Mouse (Mus musculus): ENCODE measurements at regions not wholly inside any gene's neighbourhood (a gene's known extent, or its start where the extent isn't known, plus 50 kb on each side); places are given as distances from the start of the nearest gene placed in this dataset.

GRCm38 (mm10) chr11:24347225-24347624 is 269.4 kb downstream of the Bcl11a start:
- ATAC-seq (ENCODE audit: low FRiP score, low TSS enrichment): no peak
- H3K27ac ChIP-seq (ENCODE audit: low read length): no peak overlapping the region
- 0 out of 2 replicates have a peak, but pooled peaks cover 3% of the 10 kb centered on the region for H3K4me1 ChIP-seq (ENCODE audit: insufficient read depth, low read length)
- no peaks in the 10 kb centered on the region for H3K9me3 ChIP-seq (ENCODE audit: low read length)
- WGBS: 32% methylated on average over 12 of the region's 12 CpGs
- H3K36me3 ChIP-seq (ENCODE audit: insufficient read depth, low read length): no peaks in the 10 kb centered on the region
- H3K4me2 ChIP-seq (replicated peaks; ENCODE audit: low read depth, low read length): no peak overlapping the region
- H3K4me3 ChIP-seq (ENCODE audit: low read length): no peak overlapping the region
- H3K9ac ChIP-seq (replicated peaks; ENCODE audit: low read length): no peak overlapping the region
- no peaks in the 10 kb centered on the region for H3K27me3 ChIP-seq (ENCODE audit: insufficient read depth, low read length)

GRCm38 (mm10) chr11:24348741-24349140 is 270.9 kb downstream of the Bcl11a start:
- H3K4me3 ChIP-seq (ENCODE audit: low read length): no peak overlapping the region
- 45% methylated on average over 4 of the region's 4 CpGs for WGBS
- no peaks in the 10 kb centered on the region for H3K36me3 ChIP-seq (ENCODE audit: insufficient read depth, low read length)
- no peak for ATAC-seq (ENCODE audit: low FRiP score, low TSS enrichment)
- H3K4me1 ChIP-seq (ENCODE audit: insufficient read depth, low read length): 0 out of 2 replicates have a peak, but pooled peaks cover 3% of the 10 kb centered on the region
- no peaks in the 10 kb centered on the region for H3K9me3 ChIP-seq (ENCODE audit: low read length)
- no peaks in the 10 kb centered on the region for H3K27me3 ChIP-seq (ENCODE audit: insufficient read depth, low read length)
- H3K4me2 ChIP-seq (replicated peaks; ENCODE audit: low read depth, low read length): no peak overlapping the region
- H3K27ac ChIP-seq (ENCODE audit: low read length): no peak overlapping the region
- no peak overlapping the region for H3K9ac ChIP-seq (replicated peaks; ENCODE audit: low read length)

DNA sequence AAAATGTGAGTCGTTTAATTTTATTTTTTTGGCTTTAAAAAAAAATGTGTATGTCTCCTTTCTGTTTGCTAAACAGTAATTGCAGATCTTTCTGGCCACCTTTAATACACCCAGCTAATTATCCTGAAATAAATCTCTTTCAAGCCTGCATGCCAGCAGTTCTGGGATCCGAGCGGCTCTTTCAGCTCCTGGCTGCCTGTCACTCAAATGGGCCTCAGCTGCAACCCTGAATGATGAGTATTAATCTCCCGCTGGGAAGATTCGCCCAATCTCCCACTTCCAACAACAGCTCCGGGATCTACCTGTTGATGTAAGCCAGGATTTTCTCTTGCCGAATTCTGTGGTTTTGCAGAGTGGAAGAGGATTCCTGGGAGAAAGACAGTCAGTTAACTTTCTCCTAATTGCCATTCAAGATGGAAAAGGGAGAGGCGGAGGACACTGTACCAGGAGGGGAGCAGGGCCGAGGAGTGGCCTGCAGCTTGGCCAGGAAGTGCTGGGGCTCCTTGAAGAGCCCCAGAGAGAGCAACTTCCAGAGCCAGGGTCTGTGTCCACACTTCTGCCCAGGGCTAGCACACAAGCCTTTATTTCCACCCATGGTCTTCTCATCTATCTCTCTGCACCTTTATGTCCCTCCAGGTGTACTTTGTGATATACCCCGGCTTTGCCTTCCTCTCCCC is 272.2 kb downstream of the Bcl11a start:
- 0 out of 2 replicates have a peak, but pooled peaks cover 3% of the 10 kb centered on the region for H3K4me1 ChIP-seq (ENCODE audit: insufficient read depth, low read length)
- H3K36me3 ChIP-seq (ENCODE audit: insufficient read depth, low read length): no peaks in the 10 kb centered on the region
- H3K4me2 ChIP-seq (replicated peaks; ENCODE audit: low read depth, low read length): no peak overlapping the region
- no peak for ATAC-seq (ENCODE audit: low FRiP score, low TSS enrichment)
- H3K27ac ChIP-seq (ENCODE audit: low read length): no peak overlapping the region
- H3K4me3 ChIP-seq (ENCODE audit: low read length): no peak overlapping the region
- 42% methylated on average over 10 of the region's 10 CpGs for WGBS
- no peak overlapping the region for H3K9ac ChIP-seq (replicated peaks; ENCODE audit: low read length)
- H3K9me3 ChIP-seq (ENCODE audit: low read length): no peaks in the 10 kb centered on the region
- no peaks in the 10 kb centered on the region for H3K27me3 ChIP-seq (ENCODE audit: insufficient read depth, low read length)

DNA sequence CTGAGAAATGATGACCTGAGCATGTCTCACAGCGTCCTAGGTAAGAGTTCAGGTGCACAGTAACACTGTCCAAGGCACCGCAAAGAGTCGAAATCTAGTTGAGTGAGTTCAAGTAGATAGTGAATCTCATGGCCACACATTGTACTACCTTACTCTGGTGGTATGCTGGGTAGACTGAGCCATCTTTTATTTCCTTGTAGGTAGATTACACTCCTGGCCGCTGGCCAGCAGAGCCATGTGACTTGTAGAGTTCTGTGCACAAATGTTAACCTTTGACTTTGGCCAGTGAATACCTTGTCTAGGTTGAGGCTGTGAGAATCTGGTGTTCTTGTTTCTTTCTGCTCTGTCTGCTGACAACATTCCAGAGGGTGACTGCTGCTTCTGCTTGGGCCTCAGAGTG is 273.0 kb downstream of the Bcl11a start:
- WGBS: 87% methylated on average over 4 of the region's 4 CpGs
- Histone ChIP-seq H3K9me3 (ENCODE audit: low read length) (no peaks in the 10 kb centered on the region), H3K4me2 (replicated peaks; ENCODE audit: low read depth, low read length) (no peak overlapping the region), H3K27me3 (ENCODE audit: insufficient read depth, low read length) (no peaks in the 10 kb centered on the region), H3K9ac (replicated peaks; ENCODE audit: low read length) (no peak overlapping the region), H3K4me3 (ENCODE audit: low read length) (no peak overlapping the region), H3K36me3 (ENCODE audit: insufficient read depth, low read length) (no peaks in the 10 kb centered on the region), H3K27ac (ENCODE audit: low read length) (no peak overlapping the region), H3K4me1 (ENCODE audit: insufficient read depth, low read length) (0 out of 2 replicates have a peak, but pooled peaks cover 3% of the 10 kb centered on the region)
- peak; percentile 49; the same call in 1 of the 2 replicates for ATAC-seq (ENCODE audit: low FRiP score, low TSS enrichment)

- ATAC-seq (ENCODE audit: low FRiP score, low TSS enrichment): no peak
- no peak overlapping the region for H3K9ac ChIP-seq (replicated peaks; ENCODE audit: low read length)
- H3K4me1 ChIP-seq (ENCODE audit: insufficient read depth, low read length): 0 out of 2 replicates have a peak, but pooled peaks cover under 1% of the 10 kb centered on the region
- no peak overlapping the region for H3K27ac ChIP-seq (ENCODE audit: low read length)
- no peaks in the 10 kb centered on the region for H3K9me3 ChIP-seq (ENCODE audit: low read length)
- H3K4me3 ChIP-seq (ENCODE audit: low read length): no peak overlapping the region
- no peaks in the 10 kb centered on the region for H3K27me3 ChIP-seq (ENCODE audit: insufficient read depth, low read length)
- no peaks in the 10 kb centered on the region for H3K36me3 ChIP-seq (ENCODE audit: insufficient read depth, low read length)
- WGBS: 78% methylated on average over 3 of the region's 3 CpGs
- no peak overlapping the region for H3K4me2 ChIP-seq (replicated peaks; ENCODE audit: low read depth, low read length)
These were observed 274.2 kb downstream of the Bcl11a start for GRCm38 (mm10) chr11:24352071-24352470.

DNA sequence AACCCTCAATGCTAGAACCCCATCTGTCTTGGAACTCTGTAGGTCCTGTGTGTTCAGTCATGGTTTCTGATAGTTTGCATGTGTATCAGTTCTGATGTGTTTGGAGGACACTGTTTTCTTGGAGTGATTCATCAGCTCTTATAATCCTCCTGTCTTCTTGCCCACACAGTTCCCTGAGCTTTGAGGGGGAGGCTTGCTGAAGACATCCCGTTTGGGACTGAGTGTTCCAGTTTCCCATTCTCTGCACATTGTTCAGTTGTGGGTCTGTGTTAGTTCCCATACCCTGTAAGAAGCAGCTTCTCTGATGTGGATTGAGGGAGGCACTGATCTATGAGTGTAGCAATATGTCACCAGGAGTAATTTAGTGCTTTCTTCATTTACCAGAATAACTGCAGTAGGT is 275.2 kb downstream of the Bcl11a start:
- no peak for ATAC-seq (ENCODE audit: low FRiP score, low TSS enrichment)
- H3K4me2 ChIP-seq (replicated peaks; ENCODE audit: low read depth, low read length): no peak overlapping the region
- H3K4me1 ChIP-seq (ENCODE audit: insufficient read depth, low read length): no peaks in the 10 kb centered on the region
- H3K27me3 ChIP-seq (ENCODE audit: insufficient read depth, low read length): no peaks in the 10 kb centered on the region
- H3K9ac ChIP-seq (replicated peaks; ENCODE audit: low read length): no peak overlapping the region
- no peak overlapping the region for H3K27ac ChIP-seq (ENCODE audit: low read length)
- WGBS: 38% methylated on average over 1 of the region's 1 CpGs
- no peaks in the 10 kb centered on the region for H3K9me3 ChIP-seq (ENCODE audit: low read length)
- no peak overlapping the region for H3K4me3 ChIP-seq (ENCODE audit: low read length)
- no peaks in the 10 kb centered on the region for H3K36me3 ChIP-seq (ENCODE audit: insufficient read depth, low read length)

GRCm38 (mm10) chr11:24357388-24357787 is 279.5 kb downstream of the Bcl11a start:
- no peak overlapping the region for H3K4me3 ChIP-seq (ENCODE audit: low read length)
- no peaks in the 10 kb centered on the region for H3K27me3 ChIP-seq (ENCODE audit: insufficient read depth, low read length)
- H3K27ac ChIP-seq (ENCODE audit: low read length): no peak overlapping the region
- H3K9me3 ChIP-seq (ENCODE audit: low read length): no peaks in the 10 kb centered on the region
- 73% methylated on average over 1 of the region's 1 CpGs for WGBS
- ATAC-seq (ENCODE audit: low FRiP score, low TSS enrichment): no peak
- H3K9ac ChIP-seq (replicated peaks; ENCODE audit: low read length): no peak overlapping the region
- H3K4me1 ChIP-seq (ENCODE audit: insufficient read depth, low read length): peaks cover 3% of the 10 kb centered on the region; the same call in 1 of the 2 replicates
- H3K4me2 ChIP-seq (replicated peaks; ENCODE audit: low read depth, low read length): no peak overlapping the region
- no peaks in the 10 kb centered on the region for H3K36me3 ChIP-seq (ENCODE audit: insufficient read depth, low read length)

- no peak overlapping the region for H3K27ac ChIP-seq (ENCODE audit: low read length)
- no peak overlapping the region for H3K9ac ChIP-seq (replicated peaks; ENCODE audit: low read length)
- ATAC-seq (ENCODE audit: low FRiP score, low TSS enrichment): no peak
- H3K9me3 ChIP-seq (ENCODE audit: low read length): no peaks in the 10 kb centered on the region
- no peak overlapping the region for H3K4me3 ChIP-seq (ENCODE audit: low read length)
- H3K4me1 ChIP-seq (ENCODE audit: insufficient read depth, low read length): peaks cover 4% of the 10 kb centered on the region; the same call in 1 of the 2 replicates
- no peaks in the 10 kb centered on the region for H3K27me3 ChIP-seq (ENCODE audit: insufficient read depth, low read length)
- no peak overlapping the region for H3K4me2 ChIP-seq (replicated peaks; ENCODE audit: low read depth, low read length)
- no peaks in the 10 kb centered on the region for H3K36me3 ChIP-seq (ENCODE audit: insufficient read depth, low read length)
These were observed 281.2 kb downstream of the Bcl11a start for GRCm38 (mm10) chr11:24359086-24359485.

DNA sequence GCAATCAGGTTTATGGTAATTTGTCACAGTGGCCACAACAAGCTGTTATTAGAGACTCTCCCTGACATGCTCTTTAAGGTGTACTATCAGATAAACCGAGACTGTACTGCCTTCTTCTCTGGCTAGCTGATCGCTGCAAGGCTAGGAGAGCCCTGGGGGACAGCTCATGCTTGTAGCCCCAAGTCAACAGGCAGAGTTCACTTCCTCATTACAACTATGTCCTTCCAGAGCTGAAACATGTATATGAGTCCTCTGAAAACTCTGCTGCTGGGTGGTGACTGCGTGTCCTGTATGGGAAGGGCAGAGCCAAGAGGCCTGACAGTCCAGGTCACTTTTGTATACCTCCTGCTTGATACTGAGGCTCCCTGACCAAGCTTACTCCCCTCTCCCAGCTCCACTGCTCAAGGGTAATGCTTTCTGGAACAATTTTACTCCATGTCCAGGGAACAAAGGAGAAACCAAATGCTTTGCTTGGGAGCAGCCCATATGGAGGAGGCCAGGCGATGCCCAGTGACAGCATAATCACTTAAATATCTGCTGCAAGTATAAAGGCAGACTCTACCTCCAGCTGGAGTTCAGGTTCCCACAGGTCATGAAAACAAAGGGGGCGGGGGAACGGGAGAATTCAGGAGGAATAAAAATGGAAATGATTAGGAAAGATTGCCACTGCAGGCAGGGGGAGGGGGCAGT is 284.3 kb downstream of the Bcl11a start:
- H3K36me3 ChIP-seq (ENCODE audit: insufficient read depth, low read length): no peaks in the 10 kb centered on the region
- ATAC-seq (ENCODE audit: low FRiP score, low TSS enrichment): peak; percentile 27; the same call in 1 of the 2 replicates
- H3K27ac ChIP-seq (ENCODE audit: low read length): no peak overlapping the region
- no peaks in the 10 kb centered on the region for H3K9me3 ChIP-seq (ENCODE audit: low read length)
- 46% methylated on average over 6 of the region's 6 CpGs for WGBS
- no peak overlapping the region for H3K4me2 ChIP-seq (replicated peaks; ENCODE audit: low read depth, low read length)
- H3K9ac ChIP-seq (replicated peaks; ENCODE audit: low read length): no peak overlapping the region
- H3K27me3 ChIP-seq (ENCODE audit: insufficient read depth, low read length): no peaks in the 10 kb centered on the region
- no peak overlapping the region for H3K4me3 ChIP-seq (ENCODE audit: low read length)
- H3K4me1 ChIP-seq (ENCODE audit: insufficient read depth, low read length): peaks cover 4% of the 10 kb centered on the region; the same call in 1 of the 2 replicates

DNA sequence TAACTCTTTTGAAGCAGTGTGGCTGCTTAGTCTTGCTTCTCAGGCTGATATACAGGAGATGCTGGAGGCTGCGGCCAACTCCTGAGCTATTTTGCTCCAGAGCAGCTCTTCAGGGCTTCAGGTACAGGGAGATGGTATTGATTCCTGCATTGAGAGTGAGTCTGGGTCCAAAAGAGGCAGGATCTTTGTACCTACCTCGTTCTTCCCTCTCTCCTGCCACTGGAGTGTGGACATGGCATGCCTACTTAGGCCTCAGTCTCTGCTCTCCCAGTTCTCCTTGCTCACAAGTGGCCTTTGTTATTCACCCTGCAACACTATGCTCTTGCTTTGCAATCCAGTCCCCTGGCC is 284.8 kb downstream of the Bcl11a start:
- Histone ChIP-seq H3K27ac (ENCODE audit: low read length) (no peak overlapping the region), H3K4me1 (ENCODE audit: insufficient read depth, low read length) (peaks cover 4% of the 10 kb centered on the region; the same call in 1 of the 2 replicates), H3K27me3 (ENCODE audit: insufficient read depth, low read length) (no peaks in the 10 kb centered on the region), H3K4me2 (replicated peaks; ENCODE audit: low read depth, low read length) (no peak overlapping the region), H3K4me3 (ENCODE audit: low read length) (no peak overlapping the region), H3K36me3 (ENCODE audit: insufficient read depth, low read length) (no peaks in the 10 kb centered on the region), H3K9me3 (ENCODE audit: low read length) (no peaks in the 10 kb centered on the region), H3K9ac (replicated peaks; ENCODE audit: low read length) (no peak overlapping the region)
- WGBS: 68% methylated on average over 2 of the region's 2 CpGs
- no peak for ATAC-seq (ENCODE audit: low FRiP score, low TSS enrichment)

Measured in kidney, embryonic 16.5 days (tissue).